Mouse (Mus musculus) right cerebral cortex, postnatal 4 days (tissue): ENCODE measurements around the gene Rrbp1.
A peak's percentile ranks its signal among the peaks of the same experiment; 100 is the strongest.

Source experiments
- DNase-seq: peaks from one replicate; pipeline ENCODE4 v3.0.0-alpha.2; 2022

The Rrbp1 gene

DNA sequence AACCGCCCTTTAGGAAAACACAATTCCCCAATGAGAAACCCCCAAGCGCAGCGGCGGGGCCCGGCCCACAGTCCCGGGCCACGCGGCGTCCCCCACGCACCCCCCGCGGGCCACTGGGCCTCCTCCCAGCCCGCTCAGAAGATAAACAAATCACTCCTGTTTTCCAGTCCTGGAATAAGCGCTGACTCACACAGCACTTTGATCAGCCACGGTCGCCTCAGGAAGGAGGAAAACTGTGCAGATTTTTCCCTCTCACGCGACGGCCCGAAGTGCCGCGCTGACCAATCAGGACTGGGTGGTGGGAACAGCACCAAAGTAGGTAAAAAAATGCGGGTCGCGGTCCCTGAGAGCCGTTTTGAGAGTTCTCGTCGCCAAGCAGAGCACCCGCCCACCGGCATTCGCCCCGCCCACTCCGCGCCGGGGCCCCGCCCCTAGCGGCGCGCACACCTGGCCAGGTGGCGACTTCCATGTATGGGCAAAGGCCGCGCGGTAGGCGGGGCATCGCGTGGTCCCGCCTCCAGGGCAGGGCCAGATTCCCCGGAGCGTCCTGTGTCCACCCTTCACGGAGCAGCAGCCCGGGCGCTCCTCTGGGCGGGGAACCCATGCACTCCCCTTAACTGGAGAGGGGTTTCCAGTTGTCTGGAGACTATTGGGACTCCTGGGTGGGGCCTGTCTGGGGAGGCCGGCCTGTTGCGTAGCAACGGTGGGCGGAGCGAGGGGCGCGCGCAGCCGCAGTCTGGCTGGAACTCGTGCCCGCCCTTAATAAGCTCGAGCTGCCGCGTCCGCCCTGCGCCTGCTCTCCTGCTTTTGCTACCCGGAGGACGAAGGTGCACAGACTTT is 96.1 kb downstream of the Rrbp1 start, which contains the start of gene Dstn:
TSS of gene Dstn (plus strand) at position 561 of the 840 bp plus-strand sequence.
- peak; percentile 95 for DNase-seq

DNA sequence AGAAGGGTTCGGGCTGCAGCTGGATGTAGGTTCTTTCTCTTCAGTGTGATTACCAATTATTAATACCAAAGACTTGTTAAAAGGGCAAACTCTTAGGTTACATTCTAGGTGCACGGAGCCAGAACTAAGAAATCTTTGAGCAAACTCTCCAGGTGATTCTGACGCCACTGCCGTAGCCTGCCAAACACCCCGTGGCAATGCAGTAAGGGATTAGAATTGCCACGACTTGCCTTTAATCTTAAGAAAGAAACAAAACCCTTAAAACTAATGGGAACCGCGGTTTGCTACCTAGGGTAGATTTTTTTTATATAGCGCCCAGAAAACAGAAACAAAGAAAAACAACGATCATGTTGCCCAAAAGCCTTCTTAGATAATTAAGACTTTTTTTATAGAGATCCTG is 96.8 kb downstream of the Rrbp1 start:
- DNase-seq = no peak

GRCm38 (mm10) chr2:143912199-143912598 is 98.9 kb downstream of the Rrbp1 start:
- no peak for DNase-seq

- DNase-seq = no peak
Observed at GRCm38 (mm10) chr2:143909230-143909629, 101.8 kb downstream of the Rrbp1 start.

DNA sequence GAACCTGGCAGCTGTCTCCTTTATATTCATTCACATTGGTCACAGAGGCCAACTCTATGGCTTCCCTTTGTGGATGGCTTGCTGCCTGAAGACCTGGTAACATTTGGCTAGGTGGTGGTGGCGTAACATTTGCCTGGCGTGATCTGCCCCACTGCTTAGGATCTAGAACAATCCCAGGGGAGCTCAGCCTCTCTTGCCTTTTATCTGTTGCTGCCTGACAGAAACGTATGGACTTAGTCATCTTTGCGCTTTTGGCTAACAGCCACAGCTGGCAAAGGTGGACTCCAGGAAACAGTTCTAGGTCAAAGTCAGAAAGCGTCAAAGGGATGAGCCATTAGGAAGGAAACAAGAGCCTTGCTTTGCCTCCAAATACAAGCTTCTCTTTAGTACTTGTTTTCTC is 106.2 kb downstream of the Rrbp1 start:
- no peak for DNase-seq

GRCm38 (mm10) chr2:143903376-143904045 is 107.6 kb downstream of the Rrbp1 start:
- DNase-seq = no peak

GRCm38 (mm10) chr2:143900821-143901351 is 110.2 kb downstream of the Rrbp1 start:
- no peak for DNase-seq

DNA sequence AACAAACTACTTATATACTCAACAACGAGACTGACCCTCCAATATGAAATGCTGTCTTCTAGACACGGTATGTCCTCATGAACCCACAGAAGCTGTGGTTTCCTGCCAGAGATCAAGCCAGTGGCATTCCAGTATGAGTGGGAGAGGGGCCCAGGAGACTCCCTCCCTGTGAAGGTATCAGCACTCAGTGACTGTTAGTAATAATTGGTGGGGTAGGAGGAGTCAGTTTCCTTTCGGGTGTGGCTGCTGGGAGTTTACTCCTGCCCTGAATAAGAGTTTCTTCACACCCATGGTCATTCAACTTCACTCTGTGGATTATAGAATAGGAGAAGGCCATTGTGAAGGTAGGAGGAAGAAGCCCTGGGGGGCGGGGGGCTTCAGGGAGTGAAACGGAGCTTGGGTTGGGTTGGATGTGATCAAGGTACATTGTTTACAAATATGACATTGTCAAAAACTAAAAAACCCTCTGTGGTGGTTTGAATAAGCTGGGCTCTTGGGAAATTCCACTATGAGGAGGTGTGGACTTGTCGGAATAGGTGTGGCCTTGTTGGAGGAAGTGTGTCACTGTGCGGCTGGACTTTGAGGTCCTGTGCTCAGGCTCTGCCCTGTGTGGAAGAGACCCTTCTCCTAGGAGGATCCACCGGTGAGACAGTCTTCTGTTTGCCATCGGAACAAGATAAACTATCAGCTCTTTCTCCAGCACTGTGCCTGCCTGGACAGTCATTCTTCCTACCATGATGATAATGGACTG is 111.4 kb downstream of the Rrbp1 start:
- DNase-seq = no peak
